Comparison of ENCODE assay signal across 8 mouse cellular contexts in genomic region chr2:31382952-31383351, GRCm38 (mm10).
A peak's percentile ranks its signal among the peaks of the same experiment; 100 is the strongest.
DNase-seq lines count a peak whose midpoint lies in the region; ATAC-seq and TF ChIP-seq lines count a peak whose summit lies in the region.
"Had no signal": no experiment of that assay in that cellular context is flagged by ENCODE, and none has a peak within 500 bp of the region (broad histone marks: within the 10 kb centered on the region; RNA-seq: fewer than 3 reads in every experiment).

No protein-coding gene starts in this region.

- no peaks in the 10 kb centered on the region for H3K4me1 ChIP-seq in kidney, adult 2 months (ENCODE audit: control insufficient read depth, insufficient read depth, low read length)
- H3K4me1 ChIP-seq in kidney, embryonic 16.5 days (ENCODE audit: insufficient read depth, low read length) = no peaks in the 10 kb centered on the region

- peak; percentile 79 for TF ChIP-seq CTCF in kidney, adult 2 months (conservative IDR thresholded peaks at IDR 0.05; ENCODE audit: insufficient read depth, insufficient read length, low read depth, low read length)
- peak; percentile 98 for TF ChIP-seq CTCF in C2C12 (IDR thresholded peaks at IDR 0.05; ENCODE audit: control insufficient read depth, insufficient read depth, insufficient read length)

- no peak overlapping the region for H3K4me3 ChIP-seq in kidney, adult 2 months (ENCODE audit: insufficient read depth, low read depth, low read length)
- H3K4me3 ChIP-seq in kidney, embryonic 16.5 days (ENCODE audit: low read length) = no peak overlapping the region
- H3K4me3 ChIP-seq in C2C12 (ENCODE audit: insufficient read depth, poor library complexity, severe bottlenecking) = no peak overlapping the region
- H3K4me3 ChIP-seq: myocyte had no signal

- H3K36me3 ChIP-seq in kidney, adult 2 months (ENCODE audit: control insufficient read depth, insufficient read depth, low read length) = no peaks in the 10 kb centered on the region
- H3K36me3 ChIP-seq in kidney, embryonic 16.5 days (ENCODE audit: insufficient read depth, low read length) = no peaks in the 10 kb centered on the region
- H3K36me3 ChIP-seq in C2C12 (ENCODE audit: control insufficient read depth, insufficient read depth) = no peaks in the 10 kb centered on the region

- peak; percentile 58 for DNase-seq in kidney, adult 2 months
- DNase-seq in ES-CJ7 (ENCODE audit: low read depth, low spot score) = peak; percentile 36
- DNase-seq in c-Kit-positive CD71-positive TER-119-positive erythroid progenitor cells, embryonic 14.5 days (ENCODE audit: low spot score) = peak; percentile 30
- peak; percentile 42 to 82 for DNase-seq in kidney, postnatal 36 days
- DNase-seq in skeletal muscle tissue, adult 2 months (ENCODE audit: low read depth, low spot score) = peak; percentile 27

- no peak overlapping the region for H3K4me2 ChIP-seq in kidney, embryonic 16.5 days (replicated peaks; ENCODE audit: low read depth, low read length)

- 15% methylated on average over 4 of the region's 4 CpGs for WGBS in kidney, adult 2 months
- 32% methylated on average over 4 of the region's 4 CpGs for WGBS in kidney, embryonic 16.5 days

- H3K79me3 ChIP-seq in C2C12 (ENCODE audit: low read depth) = no peaks in the 10 kb centered on the region

- no peaks in the 10 kb centered on the region for H3K79me2 ChIP-seq in C2C12 (ENCODE audit: control insufficient read depth, insufficient read depth)

- no peaks in the 10 kb centered on the region for H3K27me3 ChIP-seq in kidney, adult 2 months (replicated peaks; ENCODE audit: control insufficient read depth, insufficient read depth, low read length)
- H3K27me3 ChIP-seq in kidney, embryonic 16.5 days (ENCODE audit: insufficient read depth, low read length) = no peaks in the 10 kb centered on the region
- peaks cover 43% of the 10 kb centered on the region for H3K27me3 ChIP-seq in C2C12 (ENCODE audit: control insufficient read depth, insufficient read depth, insufficient read length)

- no peaks in the 10 kb centered on the region for H3K9me3 ChIP-seq in kidney, embryonic 16.5 days (ENCODE audit: low read length)

- H3K9ac ChIP-seq in kidney, embryonic 16.5 days (replicated peaks; ENCODE audit: low read length) = no peak overlapping the region

- no peak overlapping the region for H3K27ac ChIP-seq in kidney, adult 2 months (ENCODE audit: insufficient read depth, low read depth, low read length)
- no peak overlapping the region for H3K27ac ChIP-seq in kidney, embryonic 16.5 days (ENCODE audit: low read length)

- no peak overlapping the region for H3ac ChIP-seq in C2C12 (ENCODE audit: control insufficient read depth, insufficient read length, low read depth)

- TF ChIP-seq POLR2A in kidney, adult 2 months (IDR thresholded peaks at IDR 0.05; ENCODE audit: low read depth, low read length) = no peak

- no peak for ATAC-seq in kidney, embryonic 16.5 days (ENCODE audit: low FRiP score, low TSS enrichment)

TF ChIP-seq in C2C12, 6 proteins besides CTCF, POLR2A, EP300 and RAD21:
- TF ChIP-seq MYOG (IDR thresholded peaks at IDR 0.05; ENCODE audit: control insufficient read depth, extremely low read depth, insufficient read length) (no peak), MYOD1 (IDR thresholded peaks at IDR 0.05; ENCODE audit: control insufficient read depth, insufficient read length, low read depth) (no peak), USF1 (IDR thresholded peaks at IDR 0.05; ENCODE audit: low read depth) (no peak), CEBPB (IDR thresholded peaks at IDR 0.05; ENCODE audit: low read depth) (no peak), FOSL1 (IDR thresholded peaks at IDR 0.05; ENCODE audit: insufficient read depth, low read length, poor library complexity, severe bottlenecking) (no peak), MAX (IDR thresholded peaks at IDR 0.05) (no peak)
TF ChIP-seq in C2C12: peak in this region for 0.
